Mouse (Mus musculus) lung, postnatal 0 days (tissue): Measurements from ENCODE around the gene Gm4792.

Experiments
- CTCF ChIP-seq: IDR thresholded peaks from 2 replicates; pipeline ENCODE4 v1.5.1; 2016; ENCODE audit warnings: antibody characterized with exemption, mild to moderate bottlenecking
- EP300 ChIP-seq: IDR thresholded peaks from 2 replicates; pipeline ENCODE4 v1.6.1; 2016; ENCODE audit warnings: antibody characterized with exemption, mild to moderate bottlenecking, control low read depth

DNA sequence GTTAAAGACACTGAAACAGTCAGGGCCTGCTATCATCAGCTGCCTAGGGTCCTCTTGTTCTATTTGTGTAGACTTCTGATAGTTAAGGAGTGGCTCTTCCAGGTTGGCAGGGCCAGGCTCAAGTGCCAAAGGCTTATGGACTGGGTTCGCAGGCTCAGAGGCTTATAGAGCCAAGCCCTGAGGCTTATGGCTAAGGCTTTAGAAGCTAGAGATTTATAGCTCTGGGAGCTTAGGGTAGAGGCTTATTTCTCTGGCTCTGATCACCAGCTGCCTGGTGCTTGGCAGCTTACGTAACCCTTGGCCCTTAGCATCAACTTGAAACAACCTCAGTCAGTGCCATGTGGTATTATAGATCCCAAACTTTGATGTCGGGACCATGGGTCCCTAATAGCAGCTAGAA is at the start of gene Gm4792:
- TF ChIP-seq CTCF (no peak), EP300 (no peak)
